Mouse (Mus musculus): ENCODE measurements around the gene Dctn5. TPM values are rescaled to one million over a fixed set of nuclear protein-coding genes. Genes with fewer than 3 reads are reported as not detected.

Gene Dctn5
- total RNA-seq, 2 experiments from 2014 or later: 96.5 to 96.6 TPM

DNA sequence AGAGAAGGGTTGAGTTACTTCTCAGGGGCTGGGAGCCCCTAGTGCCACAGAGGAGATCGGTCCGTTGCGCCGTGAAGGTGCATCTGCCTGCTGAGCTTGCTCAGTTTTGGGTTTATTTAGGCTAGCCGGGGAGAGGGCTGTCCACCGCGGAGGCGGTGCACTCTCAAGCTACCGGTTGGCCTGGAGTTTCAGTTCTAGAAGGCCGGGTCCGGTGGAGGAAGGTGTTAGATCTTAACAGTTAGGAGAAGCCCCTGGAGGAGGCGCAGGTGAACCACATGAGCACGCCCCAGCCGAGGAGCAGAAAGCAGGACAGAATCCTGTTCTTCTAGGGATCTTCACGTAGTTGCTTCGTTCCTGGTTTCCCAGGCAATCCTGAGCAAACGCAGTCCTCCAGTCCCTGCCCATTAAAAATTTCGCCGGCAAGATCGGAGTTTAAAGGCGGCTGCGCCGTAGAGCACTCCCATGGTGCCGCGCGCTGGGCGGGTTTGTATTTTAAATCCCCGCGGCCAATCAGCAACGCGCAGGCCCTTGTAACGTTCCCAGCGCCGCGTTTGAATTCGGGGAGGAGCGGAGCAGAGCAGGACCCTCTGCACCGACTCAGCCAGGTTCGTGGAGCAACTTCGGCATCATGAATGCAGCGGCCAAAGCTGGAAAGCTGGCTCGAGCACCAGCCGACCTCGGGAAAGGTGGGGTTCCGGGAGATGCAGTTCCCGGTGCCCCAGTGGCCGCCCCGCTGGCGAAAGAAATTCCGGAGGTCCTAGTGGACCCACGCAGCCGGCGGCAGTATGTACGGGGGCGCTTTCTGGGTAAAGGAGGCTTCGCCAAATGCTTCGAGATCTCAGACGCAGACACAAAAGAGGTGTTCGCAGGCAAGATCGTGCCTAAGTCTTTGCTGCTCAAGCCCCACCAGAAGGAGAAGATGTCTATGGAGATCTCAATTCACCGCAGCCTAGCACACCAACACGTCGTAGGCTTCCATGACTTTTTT is 26.4 kb downstream of the Dctn5 start, which contains the start of gene Plk1:
Gene Plk1, plus strand, starts transcription at position 525 of the 988 bp plus-strand sequence.
- intact Hi-C loops (cut with DNase I): no loop called here
- DNase-seq: peak; percentile 89

DNA sequence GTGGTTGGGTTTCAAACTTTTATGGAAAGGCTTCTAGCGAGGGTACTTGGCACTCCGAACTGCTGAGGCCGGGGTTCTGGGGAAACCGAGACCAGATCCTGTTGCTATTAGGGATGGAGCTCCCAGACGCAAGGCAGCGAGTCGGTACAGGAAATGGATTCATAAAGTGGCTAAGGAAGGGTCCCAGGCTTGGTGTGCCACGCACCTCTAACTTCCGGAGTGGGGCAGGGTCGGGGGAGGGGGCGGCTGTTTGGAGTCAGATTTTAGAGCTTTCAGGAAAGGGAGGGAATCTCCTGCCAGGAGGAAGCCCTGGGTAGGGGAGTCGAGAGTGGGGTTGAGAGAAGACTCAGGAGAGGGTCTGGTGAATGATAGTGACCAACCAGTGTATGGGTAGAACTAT is 27.2 kb downstream of the Dctn5 start:
- intact Hi-C loops (cut with DNase I): no loop called here

DNA sequence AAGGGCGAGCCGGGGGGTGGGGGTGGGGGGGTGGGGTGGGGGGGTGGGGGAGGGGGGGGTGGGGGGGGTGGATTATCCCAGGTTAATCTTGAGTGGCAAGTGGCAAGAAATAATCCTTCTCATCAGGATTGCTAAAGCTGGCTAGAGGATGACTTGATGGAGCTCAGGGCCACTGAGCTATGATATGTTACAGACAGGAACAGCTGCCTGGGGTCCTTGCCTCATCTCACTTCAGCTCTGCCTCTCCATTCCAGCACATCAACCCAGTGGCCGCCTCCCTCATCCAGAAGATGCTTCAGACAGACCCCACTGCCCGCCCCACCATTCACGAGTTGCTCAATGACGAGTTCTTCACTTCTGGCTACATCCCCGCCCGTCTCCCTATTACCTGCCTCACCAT is 30.9 kb downstream of the Dctn5 start:
- intact Hi-C loops (cut with DNase I): no loop called here
- DNase-seq: no peak

More for the DNA sequence above, 27.2 kb downstream of the Dctn5 start:
- DNase-seq: no peak

DNA sequence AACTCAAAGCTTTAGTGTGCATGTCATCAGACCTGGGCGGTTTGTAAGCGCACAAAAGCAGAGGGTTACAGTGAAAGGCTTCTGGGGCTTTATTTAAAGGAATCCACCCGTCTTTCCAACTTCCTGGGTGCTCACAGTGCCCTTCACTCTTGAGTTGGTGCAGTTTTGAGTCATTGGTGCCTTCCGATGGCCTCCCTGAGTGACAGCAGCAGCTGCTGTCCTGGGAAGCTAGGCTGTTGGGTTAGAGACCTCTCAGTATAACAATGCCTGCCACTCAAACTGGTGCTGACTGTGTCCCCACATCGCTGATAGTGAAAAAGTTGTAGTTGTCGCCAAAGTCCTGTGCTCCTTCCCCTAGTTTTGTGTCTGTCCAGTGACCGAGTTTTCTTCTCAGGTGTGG is 34.4 kb downstream of the Dctn5 start:
- intact Hi-C loops (cut with DNase I): no loop called here
- DNase-seq: no peak

DNA sequence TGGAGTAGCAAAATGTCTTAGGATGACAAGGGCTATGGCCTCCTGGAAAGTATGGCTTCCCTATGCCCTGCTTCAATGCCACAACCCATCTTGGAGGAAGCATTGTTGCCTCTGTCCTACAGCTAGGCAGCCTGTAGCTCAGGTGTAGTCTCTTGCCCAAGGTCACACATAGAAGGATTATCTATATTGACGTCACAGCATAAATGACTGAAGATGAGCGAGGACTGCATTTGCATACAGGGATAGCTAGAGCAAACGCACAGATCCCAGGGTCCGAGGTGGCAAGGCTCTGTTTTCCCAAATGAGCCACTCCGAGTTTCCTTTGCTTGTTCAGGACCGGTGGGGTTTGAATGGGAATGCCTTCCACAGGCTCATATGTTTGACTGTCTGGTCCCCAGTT is 37.9 kb downstream of the Dctn5 start:
- no peak for DNase-seq
- intact Hi-C loops (cut with DNase I): no loop called here

DNA sequence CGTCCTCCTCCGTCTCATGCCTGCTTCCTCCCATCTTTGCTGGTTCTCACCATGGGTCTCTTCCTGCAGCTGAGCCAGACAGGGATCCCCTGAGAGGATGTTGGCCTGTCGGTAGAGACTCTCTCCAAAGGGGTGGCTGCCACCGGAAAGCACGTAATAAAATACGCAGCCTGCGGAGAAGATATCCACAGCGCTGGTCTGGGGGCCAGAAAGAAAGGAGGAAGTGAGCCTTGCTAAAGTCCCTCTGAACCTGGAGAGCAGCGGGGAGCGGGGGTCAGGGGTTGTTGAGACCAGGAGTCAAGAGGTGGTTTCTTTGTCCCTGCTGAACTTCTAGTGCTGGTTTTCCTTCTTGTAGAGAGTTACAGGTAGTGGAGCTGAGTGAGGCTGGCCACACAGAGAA is 38.8 kb downstream of the Dctn5 start:
- intact Hi-C loops (cut with DNase I): no loop called here
- DNase-seq: no peak

DNA sequence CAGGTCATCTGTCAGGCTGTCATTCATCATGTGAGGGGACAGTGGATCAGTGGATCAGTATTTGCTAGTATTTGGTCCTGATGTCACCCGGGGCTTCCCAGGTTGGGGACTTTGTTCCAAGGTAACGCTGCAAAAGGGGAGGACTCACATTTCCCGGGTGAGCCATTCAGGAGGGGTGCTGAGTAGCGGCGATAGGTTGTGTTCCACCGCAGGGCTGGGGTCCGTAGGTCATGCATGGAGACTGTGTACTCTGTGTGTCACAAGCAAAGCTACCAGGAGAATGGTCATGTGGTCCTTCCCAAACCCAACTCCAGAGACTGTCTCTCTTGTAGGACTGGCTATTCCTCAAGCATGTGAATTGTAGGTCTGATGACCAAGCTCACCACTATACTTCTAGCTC is 47.9 kb downstream of the Dctn5 start:
- intact Hi-C loops (cut with DNase I): no loop called here
- DNase-seq: no peak

DNA sequence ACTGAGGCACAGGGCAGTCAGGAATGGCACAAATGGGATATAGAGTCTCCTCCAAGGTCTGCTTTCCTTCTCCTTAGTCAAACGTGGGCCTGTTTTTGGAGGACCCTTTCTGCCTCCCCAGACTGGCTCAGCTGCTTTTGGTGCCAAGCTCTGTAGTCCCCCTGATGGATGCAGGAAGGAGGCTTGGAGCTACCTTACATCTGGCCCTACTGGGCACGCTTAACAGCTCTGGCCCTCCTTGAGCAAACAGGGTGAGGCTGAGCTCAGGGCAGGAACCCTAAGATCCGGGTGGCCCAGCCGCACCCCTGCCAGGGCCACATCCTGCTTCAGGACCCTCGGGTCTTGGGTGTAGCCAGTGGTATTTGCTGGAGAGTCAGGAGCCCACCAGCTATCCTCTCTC is 51.7 kb downstream of the Dctn5 start:
- intact Hi-C loops (cut with DNase I): no loop called here
- DNase-seq: no peak

DNA sequence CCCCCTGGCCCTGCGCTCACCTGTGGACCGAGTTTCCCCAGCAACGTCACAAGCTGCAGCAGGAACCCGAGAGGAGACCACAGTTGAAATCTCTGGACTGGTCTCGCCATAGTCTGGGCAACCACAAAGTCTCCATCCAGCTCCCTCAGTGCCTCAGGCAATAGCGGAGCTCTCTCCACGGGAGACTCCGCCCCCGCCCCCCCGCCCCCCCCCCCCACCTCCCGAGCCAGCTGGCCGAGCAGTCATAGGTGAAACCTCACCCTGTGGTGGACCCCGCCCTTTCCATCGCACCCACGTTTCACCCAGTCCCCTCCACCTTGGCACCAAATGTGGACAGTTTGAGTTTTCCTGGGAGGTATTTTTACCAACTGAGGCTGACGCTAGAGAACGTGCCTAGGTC is 53.2 kb downstream of the Dctn5 start, which contains the start of gene Ern2:
Gene Ern2, minus strand, starts transcription at position 165 of the 400 bp plus-strand sequence.
- intact Hi-C loops (cut with DNase I): no loop called here
- no peak for DNase-seq

DNA sequence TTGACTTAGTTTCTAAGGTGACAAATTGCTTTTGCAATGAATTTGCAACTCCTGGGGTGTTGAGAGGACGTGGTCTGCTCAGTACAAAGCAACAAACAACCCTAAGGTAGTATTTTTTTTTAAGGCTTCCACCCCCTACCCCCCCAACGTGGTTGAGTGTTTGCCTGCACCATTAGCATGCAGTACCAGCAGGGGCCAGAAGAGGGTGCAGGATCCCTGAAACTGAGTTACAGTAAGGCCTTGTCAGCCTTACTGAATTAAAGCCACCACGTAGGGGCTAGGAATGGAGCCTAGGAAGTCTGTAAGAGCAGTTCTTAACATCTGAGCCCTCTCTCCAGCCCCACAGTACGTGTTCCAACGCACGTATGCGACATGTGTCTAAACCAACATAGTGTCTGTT is 56.6 kb downstream of the Dctn5 start:
- intact Hi-C loops (cut with DNase I): no loop called here
- peak; percentile 41 for DNase-seq

DNA sequence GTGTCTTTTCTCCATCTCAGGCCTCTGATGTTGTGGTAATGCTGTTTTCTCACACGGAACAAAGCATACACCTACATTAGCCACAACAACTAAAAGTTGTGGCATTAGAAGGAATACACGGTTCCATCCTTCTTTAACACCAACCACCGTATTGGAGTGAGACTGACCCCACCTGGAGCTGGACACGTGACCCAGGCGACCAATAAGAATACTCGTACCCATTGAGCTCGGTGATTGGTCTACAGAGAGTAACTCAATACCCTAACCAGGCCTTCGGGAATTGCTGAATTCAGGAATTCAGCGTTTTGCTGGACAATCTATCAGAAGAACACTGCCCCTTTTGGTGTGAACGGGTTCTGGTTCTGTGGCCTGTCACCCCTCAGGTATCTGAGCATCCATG is 58.3 kb downstream of the Dctn5 start:
- intact Hi-C loops (cut with DNase I): no loop called here
- DNase-seq: no peak

DNA sequence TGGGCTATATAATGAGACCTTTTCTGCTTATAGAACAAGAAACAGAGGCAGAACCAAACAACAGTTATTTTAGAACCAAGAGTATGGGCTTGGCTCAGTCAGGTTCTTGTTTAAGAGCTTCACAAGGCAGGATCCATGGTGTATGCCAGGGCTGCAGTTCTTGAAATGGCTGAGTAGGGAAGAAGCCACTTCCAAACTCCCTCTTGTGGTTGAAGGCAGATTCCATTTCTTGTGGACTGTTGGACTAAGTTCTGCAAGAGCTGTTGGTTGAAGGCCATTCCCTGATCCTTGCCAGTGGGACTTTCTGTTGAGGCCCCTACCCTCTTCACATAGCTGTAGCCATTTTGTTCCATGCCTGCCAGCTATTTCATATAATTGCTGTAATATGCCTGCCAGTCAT is 61.1 kb downstream of the Dctn5 start:
- intact Hi-C loops (cut with DNase I): no loop called here
- no peak for DNase-seq

DNA sequence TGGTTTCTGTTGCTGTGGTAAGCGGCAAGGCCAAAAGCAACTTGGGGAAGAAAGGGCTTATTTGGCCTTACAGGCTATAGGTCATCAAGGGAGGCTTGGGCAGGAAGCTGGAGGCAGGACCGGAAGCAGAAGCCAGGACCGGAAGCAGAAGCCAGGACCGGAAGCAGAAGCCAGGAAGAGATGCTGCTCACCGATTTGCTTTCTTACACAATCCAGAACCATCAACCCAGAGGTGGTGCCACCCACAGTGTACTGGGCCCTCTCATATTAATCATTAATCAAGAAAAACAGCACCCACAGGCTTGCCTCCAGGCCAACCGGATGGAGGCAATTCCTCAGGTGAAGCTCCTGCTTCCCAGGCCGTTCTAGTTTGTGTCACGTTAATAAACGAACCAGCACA is 63.9 kb downstream of the Dctn5 start:
- intact Hi-C loops (cut with DNase I): no loop called here
- no peak for DNase-seq

DNA sequence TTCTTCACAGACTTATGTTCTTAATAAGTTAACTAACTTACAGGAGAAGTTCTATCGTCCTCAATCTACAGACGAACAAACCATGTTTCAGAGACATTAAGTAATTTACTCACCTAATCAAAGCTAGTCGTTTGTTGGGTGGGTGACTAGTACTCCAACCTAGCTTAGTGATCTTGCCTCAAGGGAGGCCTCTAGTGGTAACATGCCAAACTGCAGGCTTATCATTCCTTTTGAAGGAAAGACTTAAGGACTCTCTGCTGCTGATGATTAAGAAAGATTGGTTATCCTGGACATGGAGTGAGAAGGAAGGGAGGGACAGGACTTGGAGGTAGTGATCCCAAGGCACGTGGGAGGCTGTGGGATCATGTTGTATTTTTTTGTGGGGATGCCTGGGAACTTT is 64.5 kb downstream of the Dctn5 start:
- peak; percentile 46 for DNase-seq
- intact Hi-C loops (cut with DNase I): no loop called here

Other genes starting within 250 kb of the Dctn5 start
- 10 to 100 TPM; 24.5 to 26.2 TPM for gene Cog7, start 151.3 kb upstream of the Dctn5 start, total RNA-seq (2021)
- gene Gga2, start 111.8 kb upstream of the Dctn5 start, total RNA-seq (2021): 10 to 100 TPM; 57.3 to 57.4 TPM
- gene Ubfd1, start 65.9 kb upstream of the Dctn5 start, total RNA-seq (2021): 10 to 100 TPM; 82.6 to 87.1 TPM
- gene Ears2, start 65.8 kb upstream of the Dctn5 start, total RNA-seq (2021): 1 to 10 TPM; 8.9 to 9.8 TPM
- gene Ndufab1, start 31.2 kb upstream of the Dctn5 start, total RNA-seq (2021): 100 to 1,000 TPM; 202 to 220 TPM
- gene Palb2, start 56 bp upstream of the Dctn5 start, total RNA-seq (2021): 1 to 10 TPM; 2.8 to 3.8 TPM
- 1 to 10 TPM; 6.2 to 6.5 TPM for gene Plk1, start 26.4 kb downstream of the Dctn5 start, total RNA-seq (2021)
- 1 to 10 TPM; 2.8 to 3.1 TPM for gene Ern2, start 53.2 kb downstream of the Dctn5 start, total RNA-seq (2021)
- 1 to 10 TPM; 1.2 to 1.9 TPM for gene Chp2, start 86.5 kb downstream of the Dctn5 start, total RNA-seq (2021)
- 100 to 1,000 TPM; 365 to 390 TPM for gene Prkcb, start 155.7 kb downstream of the Dctn5 start, total RNA-seq (2021)

Data from left cerebral cortex, postnatal 4 days (tissue).